Mouse (Mus musculus): ENCODE measurements around the gene Dzip1l. TPM values are rescaled to one million over a fixed set of nuclear protein-coding genes. Genes with fewer than 3 reads are reported as not detected.

Gene Dzip1l
- polyA plus RNA-seq, 1 experiment from 2014 or later = 14.5 TPM

DNA sequence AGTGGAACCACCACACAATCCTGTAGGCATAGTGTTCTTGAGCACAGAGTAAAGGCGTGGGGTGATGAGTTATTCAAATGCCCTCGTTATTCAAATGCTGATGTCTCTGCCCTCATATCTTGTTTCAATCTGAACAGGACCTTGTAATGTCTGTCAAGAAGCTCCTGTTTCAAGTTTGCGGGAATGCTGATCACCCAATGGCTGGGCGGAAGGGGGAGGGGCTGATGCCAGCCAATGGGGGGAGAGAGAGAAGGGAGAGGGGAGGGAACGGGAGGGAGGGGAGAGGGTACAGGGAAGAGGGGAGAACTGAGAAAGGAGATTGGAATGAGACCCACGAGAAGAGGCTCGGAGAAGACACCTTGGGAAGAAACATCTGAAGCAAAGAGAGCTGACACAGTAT lies 65.7 kb downstream of the Dzip1l start:
- Histone ChIP-seq H3K4me1 (replicated peaks; ENCODE audit: control insufficient read depth, insufficient read depth, low read length) (no peaks in the 10 kb centered on the region), H3K27ac (ENCODE audit: low read depth, low read length) (no peak overlapping the region), H3K4me3 (ENCODE audit: low read depth, low read length) (no peak overlapping the region), H3K36me3 (ENCODE audit: control insufficient read depth, insufficient read depth, low read length) (no peaks in the 10 kb centered on the region), H3K4me2 (replicated peaks; ENCODE audit: low read depth, low read length) (no peak overlapping the region), H3K9me3 (ENCODE audit: control insufficient read depth, low read length) (no peaks in the 10 kb centered on the region), H3K9ac (ENCODE audit: low read depth, low read length) (no peak overlapping the region), H3K27me3 (ENCODE audit: control insufficient read depth, insufficient read depth, low read length) (no peaks in the 10 kb centered on the region)
- ATAC-seq (ENCODE audit: low FRiP score) (no peak), DNase-seq (ENCODE audit: low spot score) (no peak)
- 72% methylated on average over 7 of the region's 7 CpGs for WGBS

DNA sequence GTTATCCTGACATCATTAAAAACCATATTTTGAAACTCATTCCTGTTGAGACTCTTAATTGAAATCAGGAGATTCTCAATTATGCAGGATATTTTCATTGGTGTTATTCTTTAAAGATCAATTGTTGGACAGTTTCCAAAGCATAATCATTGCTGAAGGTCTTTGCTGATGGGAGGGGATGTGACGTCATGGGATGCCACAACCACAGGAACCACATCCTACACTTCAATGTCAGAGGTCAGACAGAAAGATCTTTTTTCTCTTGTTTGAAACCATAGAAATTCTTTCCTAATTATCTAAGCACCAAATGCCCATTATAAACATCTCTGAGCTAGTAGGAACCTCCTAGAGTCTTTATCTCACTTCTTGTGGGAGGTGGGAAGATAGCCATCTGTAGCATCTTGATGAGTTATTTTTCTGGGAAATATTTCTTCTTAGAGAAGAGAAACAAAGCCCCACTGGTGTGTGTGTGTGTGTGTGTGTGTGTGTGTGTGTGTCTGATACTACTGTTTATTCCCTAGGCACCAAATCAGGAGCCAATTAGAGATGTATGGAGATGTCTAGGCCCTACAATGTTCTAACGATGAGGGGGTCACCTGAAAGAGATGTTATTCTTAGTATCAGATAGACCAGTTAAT lies 70.6 kb downstream of the Dzip1l start:
- ATAC-seq (ENCODE audit: low FRiP score) (no peak), DNase-seq (ENCODE audit: low spot score) (no peak)
- no peak overlapping the region for H3K4me3 ChIP-seq (ENCODE audit: low read depth, low read length)
- WGBS = 91% methylated on average over 2 of the region's 2 CpGs
- no peaks in the 10 kb centered on the region for H3K27me3 ChIP-seq (ENCODE audit: control insufficient read depth, insufficient read depth, low read length)
- H3K4me1 ChIP-seq (replicated peaks; ENCODE audit: control insufficient read depth, insufficient read depth, low read length) = no peaks in the 10 kb centered on the region
- no peak overlapping the region for H3K4me2 ChIP-seq (replicated peaks; ENCODE audit: low read depth, low read length)
- no peaks in the 10 kb centered on the region for H3K9me3 ChIP-seq (ENCODE audit: control insufficient read depth, low read length)
- no peak overlapping the region for H3K27ac ChIP-seq (ENCODE audit: low read depth, low read length)
- no peak overlapping the region for H3K9ac ChIP-seq (ENCODE audit: low read depth, low read length)
- H3K36me3 ChIP-seq (ENCODE audit: control insufficient read depth, insufficient read depth, low read length) = no peaks in the 10 kb centered on the region

DNA sequence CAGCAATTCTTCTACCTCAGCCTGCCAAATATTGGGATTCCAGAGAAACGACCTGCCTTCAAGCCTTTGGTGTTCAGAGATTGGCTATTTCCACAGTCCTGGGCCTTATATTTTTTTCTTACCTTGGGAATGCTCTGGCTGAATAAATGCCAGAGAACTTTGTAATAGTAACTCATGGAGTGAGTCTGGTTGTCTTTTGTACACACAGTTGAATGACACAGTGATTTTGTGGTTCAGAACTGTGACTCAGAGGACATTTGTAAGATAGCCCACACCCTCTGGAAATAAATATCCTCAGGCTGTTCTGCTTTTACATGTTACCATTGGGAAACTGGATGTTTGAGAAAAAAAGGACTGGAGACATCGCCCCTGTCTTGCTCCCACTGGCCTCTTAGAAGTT lies 71.9 kb downstream of the Dzip1l start:
- Histone ChIP-seq H3K27ac (ENCODE audit: low read depth, low read length) (no peak overlapping the region), H3K4me2 (replicated peaks; ENCODE audit: low read depth, low read length) (no peak overlapping the region), H3K27me3 (ENCODE audit: control insufficient read depth, insufficient read depth, low read length) (no peaks in the 10 kb centered on the region), H3K9ac (ENCODE audit: low read depth, low read length) (no peak overlapping the region), H3K4me1 (replicated peaks; ENCODE audit: control insufficient read depth, insufficient read depth, low read length) (no peaks in the 10 kb centered on the region), H3K9me3 (ENCODE audit: control insufficient read depth, low read length) (no peaks in the 10 kb centered on the region), H3K4me3 (ENCODE audit: low read depth, low read length) (no peak overlapping the region), H3K36me3 (ENCODE audit: control insufficient read depth, insufficient read depth, low read length) (no peaks in the 10 kb centered on the region)
- no peak for ATAC-seq (ENCODE audit: low FRiP score)
- WGBS = 95% methylated on average over 2 of the region's 2 CpGs
- no peak for DNase-seq (ENCODE audit: low spot score)

DNA sequence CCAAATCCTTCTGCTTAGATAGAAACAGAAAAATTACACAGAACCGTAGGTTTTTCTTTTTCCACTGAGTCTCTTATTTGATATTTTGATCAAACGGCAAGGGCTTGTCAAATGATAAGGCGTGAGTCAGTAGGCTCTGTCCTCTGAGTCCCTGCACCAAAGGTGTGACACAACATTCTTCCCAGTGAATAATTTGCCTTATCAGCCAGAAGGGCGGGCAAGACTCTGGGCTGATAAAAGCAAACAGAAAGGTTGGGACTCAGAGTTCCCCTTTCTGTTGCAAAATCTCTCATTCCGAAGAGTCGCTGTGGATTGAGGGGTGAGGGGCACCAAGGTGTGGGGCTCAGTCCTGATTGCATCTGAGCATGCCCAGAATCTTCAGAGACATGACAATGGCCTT lies 72.9 kb downstream of the Dzip1l start:
- no peaks in the 10 kb centered on the region for H3K4me1 ChIP-seq (replicated peaks; ENCODE audit: control insufficient read depth, insufficient read depth, low read length)
- H3K27ac ChIP-seq (ENCODE audit: low read depth, low read length) = no peak overlapping the region
- 90% methylated on average over 6 of the region's 6 CpGs for WGBS
- H3K27me3 ChIP-seq (ENCODE audit: control insufficient read depth, insufficient read depth, low read length) = no peaks in the 10 kb centered on the region
- H3K4me3 ChIP-seq (ENCODE audit: low read depth, low read length) = no peak overlapping the region
- no peak for DNase-seq (ENCODE audit: low spot score)
- no peaks in the 10 kb centered on the region for H3K9me3 ChIP-seq (ENCODE audit: control insufficient read depth, low read length)
- ATAC-seq (ENCODE audit: low FRiP score) = no peak
- no peaks in the 10 kb centered on the region for H3K36me3 ChIP-seq (ENCODE audit: control insufficient read depth, insufficient read depth, low read length)
- H3K9ac ChIP-seq (ENCODE audit: low read depth, low read length) = no peak overlapping the region
- no peak overlapping the region for H3K4me2 ChIP-seq (replicated peaks; ENCODE audit: low read depth, low read length)

DNA sequence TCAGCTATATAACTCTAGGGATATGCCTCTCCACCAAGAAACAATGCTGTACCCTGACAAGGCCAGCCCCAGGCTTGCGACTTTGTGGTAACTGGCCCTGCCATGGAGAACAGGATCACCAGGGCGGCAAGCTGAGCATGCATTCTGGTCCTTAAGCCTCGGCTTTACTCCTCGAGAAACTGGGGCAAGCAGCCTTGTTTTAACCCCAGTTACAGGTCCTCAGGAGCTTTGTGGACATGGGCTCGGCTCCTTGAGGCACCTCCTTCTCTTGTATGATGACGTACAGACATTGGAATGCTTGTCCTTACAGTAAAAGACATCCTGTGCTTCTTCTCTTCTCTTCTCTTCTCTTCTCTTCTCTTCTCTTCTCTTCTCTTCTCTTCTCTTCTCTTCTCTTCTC lies 74.4 kb downstream of the Dzip1l start:
- no peak overlapping the region for H3K4me2 ChIP-seq (replicated peaks; ENCODE audit: low read depth, low read length)
- no peak for ATAC-seq (ENCODE audit: low FRiP score)
- no peaks in the 10 kb centered on the region for H3K36me3 ChIP-seq (ENCODE audit: control insufficient read depth, insufficient read depth, low read length)
- no peak overlapping the region for H3K9ac ChIP-seq (ENCODE audit: low read depth, low read length)
- no peak for DNase-seq (ENCODE audit: low spot score)
- H3K27ac ChIP-seq (ENCODE audit: low read depth, low read length) = no peak overlapping the region
- no peaks in the 10 kb centered on the region for H3K9me3 ChIP-seq (ENCODE audit: control insufficient read depth, low read length)
- no peak overlapping the region for H3K4me3 ChIP-seq (ENCODE audit: low read depth, low read length)
- H3K27me3 ChIP-seq (ENCODE audit: control insufficient read depth, insufficient read depth, low read length) = no peaks in the 10 kb centered on the region
- WGBS = 79% methylated on average over 6 of the region's 6 CpGs
- no peaks in the 10 kb centered on the region for H3K4me1 ChIP-seq (replicated peaks; ENCODE audit: control insufficient read depth, insufficient read depth, low read length)

DNA sequence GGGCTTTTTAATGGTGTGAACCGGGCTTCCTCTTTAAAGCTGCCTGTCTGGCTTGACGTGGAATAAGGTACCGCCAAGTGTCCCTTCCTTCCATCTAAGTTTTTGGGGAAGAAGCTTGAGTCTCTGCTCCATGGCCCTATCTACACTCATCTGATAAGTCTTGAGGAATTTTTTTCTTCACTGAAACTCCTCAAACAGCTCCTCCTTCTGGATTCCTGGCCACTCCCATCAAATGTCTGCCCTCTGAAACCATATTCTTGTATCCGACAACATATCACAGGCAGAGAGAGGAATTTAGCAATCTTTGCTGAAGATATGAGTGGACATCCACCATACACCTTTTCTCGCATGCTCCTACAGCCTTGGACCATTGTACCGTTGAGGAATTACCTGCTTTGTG lies 77.0 kb downstream of the Dzip1l start:
- no peak for ATAC-seq (ENCODE audit: low FRiP score)
- 95% methylated on average over 6 of the region's 6 CpGs for WGBS

DNA sequence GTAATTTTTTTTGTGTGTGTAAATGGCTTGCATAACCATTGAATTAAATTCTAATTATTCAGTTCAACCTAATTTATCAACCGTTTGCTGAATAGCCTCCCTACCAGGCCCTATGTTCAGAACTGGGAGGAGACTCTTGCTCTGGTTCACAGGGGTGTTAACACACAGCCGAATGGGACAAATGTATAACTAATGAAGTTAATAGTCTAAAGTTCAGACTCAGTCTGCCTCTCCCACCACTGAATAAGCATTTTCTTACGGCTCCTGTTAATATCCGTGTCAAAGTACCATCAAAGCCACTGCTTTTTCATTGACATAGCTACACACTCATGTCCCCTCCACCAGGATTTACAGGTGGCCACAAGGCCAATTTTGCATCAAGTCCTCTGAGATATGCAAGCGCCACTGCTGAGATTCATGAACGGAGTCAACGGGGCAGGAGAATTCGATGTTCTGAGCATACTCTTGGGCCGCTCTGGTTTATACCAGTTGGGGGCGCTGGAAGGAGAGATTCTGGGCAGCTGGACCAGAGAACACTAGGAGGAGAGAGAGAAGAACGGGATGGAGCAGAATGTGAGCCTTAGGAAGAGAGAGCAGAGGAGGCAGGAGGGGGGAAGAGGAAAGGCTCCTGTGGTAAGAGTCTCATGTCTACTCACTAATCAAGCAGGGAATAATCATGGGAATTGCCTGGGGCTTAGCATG lies 78.3 kb downstream of the Dzip1l start:
- H3K4me2 ChIP-seq (replicated peaks; ENCODE audit: low read depth, low read length) = no peak overlapping the region
- no peak overlapping the region for H3K4me3 ChIP-seq (ENCODE audit: low read depth, low read length)
- H3K9ac ChIP-seq (ENCODE audit: low read depth, low read length) = no peak overlapping the region
- ATAC-seq (ENCODE audit: low FRiP score) (no peak), DNase-seq (ENCODE audit: low spot score) (no peak)
- H3K4me1 ChIP-seq (replicated peaks; ENCODE audit: control insufficient read depth, insufficient read depth, low read length) = no peaks in the 10 kb centered on the region
- no peaks in the 10 kb centered on the region for H3K36me3 ChIP-seq (ENCODE audit: control insufficient read depth, insufficient read depth, low read length)
- WGBS = 71% methylated on average over 11 of the region's 11 CpGs
- no peak overlapping the region for H3K27ac ChIP-seq (ENCODE audit: low read depth, low read length)
- H3K9me3 ChIP-seq (ENCODE audit: control insufficient read depth, low read length) = no peaks in the 10 kb centered on the region
- no peaks in the 10 kb centered on the region for H3K27me3 ChIP-seq (ENCODE audit: control insufficient read depth, insufficient read depth, low read length)

More for the DNA sequence above, 77.0 kb downstream of the Dzip1l start:
- no peak overlapping the region for H3K4me3 ChIP-seq (ENCODE audit: low read depth, low read length)
- no peak overlapping the region for H3K9ac ChIP-seq (ENCODE audit: low read depth, low read length)
- no peak overlapping the region for H3K27ac ChIP-seq (ENCODE audit: low read depth, low read length)
- H3K27me3 ChIP-seq (ENCODE audit: control insufficient read depth, insufficient read depth, low read length) = no peaks in the 10 kb centered on the region
- H3K9me3 ChIP-seq (ENCODE audit: control insufficient read depth, low read length) = no peaks in the 10 kb centered on the region
- H3K4me2 ChIP-seq (replicated peaks; ENCODE audit: low read depth, low read length) = no peak overlapping the region
- DNase-seq (ENCODE audit: low spot score) = no peak
- H3K36me3 ChIP-seq (ENCODE audit: control insufficient read depth, insufficient read depth, low read length) = no peaks in the 10 kb centered on the region
- no peaks in the 10 kb centered on the region for H3K4me1 ChIP-seq (replicated peaks; ENCODE audit: control insufficient read depth, insufficient read depth, low read length)

DNA sequence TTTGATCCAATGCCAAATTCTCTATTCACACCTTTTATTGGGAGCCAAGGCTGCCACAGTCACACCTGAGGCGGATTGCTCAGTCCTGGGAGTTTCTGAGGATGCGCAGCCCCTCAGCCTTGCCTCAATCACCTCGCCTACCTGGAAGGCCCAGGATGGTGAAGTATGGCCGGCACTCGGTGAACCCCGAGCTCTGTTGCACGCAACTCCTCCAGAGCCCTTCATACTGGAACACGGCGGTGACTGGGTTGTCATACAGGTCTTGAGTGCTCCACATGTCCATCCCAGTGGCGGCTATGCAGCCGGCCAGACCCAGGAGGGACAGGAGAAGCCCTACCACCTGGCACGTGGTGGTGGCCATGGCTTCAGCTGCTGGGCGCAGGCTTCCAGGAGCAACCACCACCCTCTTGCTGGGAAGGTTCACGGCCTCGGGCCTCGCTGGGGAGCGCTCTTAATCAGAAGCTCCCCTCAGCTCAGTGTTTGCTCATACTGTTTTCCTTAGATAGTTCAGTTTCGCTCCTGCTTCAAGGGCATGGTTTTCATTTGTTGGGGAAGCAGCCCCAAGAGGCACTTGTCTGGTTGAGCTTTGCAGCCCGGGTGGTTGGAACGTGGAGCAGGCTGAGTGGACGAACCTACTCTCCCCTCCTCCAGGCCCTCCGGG lies 80.4 kb downstream of the Dzip1l start:
- H3K27me3 ChIP-seq (ENCODE audit: control insufficient read depth, insufficient read depth, low read length) = no peaks in the 10 kb centered on the region
- no peak overlapping the region for H3K9ac ChIP-seq (ENCODE audit: low read depth, low read length)
- H3K4me1 ChIP-seq (replicated peaks; ENCODE audit: control insufficient read depth, insufficient read depth, low read length) = no peaks in the 10 kb centered on the region
- no peaks in the 10 kb centered on the region for H3K9me3 ChIP-seq (ENCODE audit: control insufficient read depth, low read length)
- no peaks in the 10 kb centered on the region for H3K36me3 ChIP-seq (ENCODE audit: control insufficient read depth, insufficient read depth, low read length)
- DNase-seq (ENCODE audit: low spot score) (no peak), ATAC-seq (ENCODE audit: low FRiP score) (no peak)
- WGBS = 90% methylated on average over 22 of the region's 22 CpGs
- H3K4me3 ChIP-seq (ENCODE audit: low read depth, low read length) = no peak overlapping the region
- H3K4me2 ChIP-seq (replicated peaks; ENCODE audit: low read depth, low read length) = no peak overlapping the region
- H3K27ac ChIP-seq (ENCODE audit: low read depth, low read length) = no peak overlapping the region

DNA sequence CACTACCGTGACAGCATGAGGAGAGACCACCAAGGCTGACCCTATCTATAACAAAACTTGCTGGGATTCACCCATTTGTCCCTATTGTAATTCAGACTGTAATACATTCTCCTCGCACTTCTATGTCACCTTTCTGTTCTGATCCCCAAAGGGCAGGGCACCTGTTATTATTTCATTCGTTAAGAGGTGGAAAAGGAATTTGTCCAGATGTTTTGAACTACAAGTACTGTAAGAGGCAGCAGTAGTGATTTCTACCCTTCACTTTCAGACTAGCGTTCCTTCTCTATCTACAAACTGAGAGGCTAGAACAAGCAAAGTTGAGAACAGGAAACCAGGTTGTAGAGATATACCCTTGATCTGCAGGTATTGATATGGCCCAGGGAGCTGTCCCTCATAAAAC lies 81.0 kb downstream of the Dzip1l start:
- ATAC-seq (ENCODE audit: low FRiP score) = no peak
- Histone ChIP-seq H3K4me3 (ENCODE audit: low read depth, low read length) (no peak overlapping the region), H3K4me2 (replicated peaks; ENCODE audit: low read depth, low read length) (no peak overlapping the region), H3K9ac (ENCODE audit: low read depth, low read length) (no peak overlapping the region), H3K27me3 (ENCODE audit: control insufficient read depth, insufficient read depth, low read length) (no peaks in the 10 kb centered on the region), H3K27ac (ENCODE audit: low read depth, low read length) (no peak overlapping the region), H3K4me1 (replicated peaks; ENCODE audit: control insufficient read depth, insufficient read depth, low read length) (no peaks in the 10 kb centered on the region), H3K36me3 (ENCODE audit: control insufficient read depth, insufficient read depth, low read length) (no peaks in the 10 kb centered on the region), H3K9me3 (ENCODE audit: control insufficient read depth, low read length) (no peaks in the 10 kb centered on the region)
- 82% methylated on average over 4 of the region's 4 CpGs for WGBS
- DNase-seq (ENCODE audit: low spot score) = no peak
